Mouse (Mus musculus) heart, adult 9 months (tissue): ENCODE data around the gene Arhgef10l.

Experiments
- DNase-seq, 2 experiments: peaks; one replicate each; pipeline ENCODE4 v3.0.0; 2022; ENCODE audit warnings: low spot score in 2 of 2

Gene Arhgef10l

GRCm38 (mm10) chr4:140661406-140662022 lies 4.3 kb downstream of the Arhgef10l start:
- no peak for DNase-seq

DNA sequence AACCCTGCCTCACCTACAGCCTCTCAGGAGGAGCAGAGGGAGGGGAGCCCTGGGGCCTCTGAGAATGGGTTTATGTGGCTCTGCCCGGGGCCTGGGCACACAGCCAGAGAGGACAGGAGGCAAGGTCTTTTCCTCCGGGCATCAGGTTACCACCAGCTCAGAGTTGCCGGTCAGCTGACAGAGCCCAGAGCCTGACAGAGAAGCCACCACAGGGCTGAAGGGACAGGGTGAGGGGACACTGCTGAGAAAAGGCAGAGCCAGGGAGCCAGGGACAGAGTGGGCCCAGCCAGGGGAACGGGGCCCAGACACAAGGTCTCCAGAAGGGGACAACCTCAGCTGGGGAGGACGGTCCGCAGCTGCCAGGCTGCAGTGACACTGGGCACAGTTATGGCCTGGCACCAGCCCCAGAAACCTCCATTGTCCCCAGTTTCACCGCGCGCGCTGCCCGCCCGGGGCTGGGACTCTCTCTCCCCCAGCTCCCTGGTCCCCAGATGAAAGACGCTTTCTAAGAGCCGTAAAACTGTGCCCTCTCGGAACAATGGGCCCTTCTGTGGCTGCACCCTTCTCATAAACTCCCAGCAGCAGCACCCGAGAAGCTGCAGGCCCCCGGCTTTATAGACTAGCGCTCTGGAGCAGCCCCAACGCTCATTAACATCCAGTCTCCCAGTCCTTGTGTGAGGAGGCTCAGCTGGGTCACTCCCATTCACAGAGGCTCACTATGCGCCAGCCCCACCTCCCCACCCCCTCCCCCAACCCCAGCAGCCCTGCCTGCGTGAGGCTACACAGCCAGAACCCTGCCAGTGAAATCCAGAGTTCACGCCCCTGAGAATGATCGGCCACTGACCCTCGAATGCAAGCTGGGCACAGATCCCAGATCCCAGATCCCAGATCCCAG lies 7.9 kb downstream of the Arhgef10l start:
- peak; percentile 79 to 82 for DNase-seq

- no peak for DNase-seq
Observed at GRCm38 (mm10) chr4:140656529-140656928, 9.3 kb downstream of the Arhgef10l start.

GRCm38 (mm10) chr4:140654798-140655197 lies 11.0 kb downstream of the Arhgef10l start:
- no peak for DNase-seq

- no peak for DNase-seq
Observed at GRCm38 (mm10) chr4:140653835-140654583, 11.8 kb downstream of the Arhgef10l start.

GRCm38 (mm10) chr4:140649731-140650130 lies 16.1 kb downstream of the Arhgef10l start:
- DNase-seq: no peak

- no peak for DNase-seq
Observed at GRCm38 (mm10) chr4:140649207-140649591, 16.6 kb downstream of the Arhgef10l start.

- peak in 1 of 2 experiments; percentile 38 for DNase-seq
Observed at GRCm38 (mm10) chr4:140648443-140649206, 17.2 kb downstream of the Arhgef10l start.

DNA sequence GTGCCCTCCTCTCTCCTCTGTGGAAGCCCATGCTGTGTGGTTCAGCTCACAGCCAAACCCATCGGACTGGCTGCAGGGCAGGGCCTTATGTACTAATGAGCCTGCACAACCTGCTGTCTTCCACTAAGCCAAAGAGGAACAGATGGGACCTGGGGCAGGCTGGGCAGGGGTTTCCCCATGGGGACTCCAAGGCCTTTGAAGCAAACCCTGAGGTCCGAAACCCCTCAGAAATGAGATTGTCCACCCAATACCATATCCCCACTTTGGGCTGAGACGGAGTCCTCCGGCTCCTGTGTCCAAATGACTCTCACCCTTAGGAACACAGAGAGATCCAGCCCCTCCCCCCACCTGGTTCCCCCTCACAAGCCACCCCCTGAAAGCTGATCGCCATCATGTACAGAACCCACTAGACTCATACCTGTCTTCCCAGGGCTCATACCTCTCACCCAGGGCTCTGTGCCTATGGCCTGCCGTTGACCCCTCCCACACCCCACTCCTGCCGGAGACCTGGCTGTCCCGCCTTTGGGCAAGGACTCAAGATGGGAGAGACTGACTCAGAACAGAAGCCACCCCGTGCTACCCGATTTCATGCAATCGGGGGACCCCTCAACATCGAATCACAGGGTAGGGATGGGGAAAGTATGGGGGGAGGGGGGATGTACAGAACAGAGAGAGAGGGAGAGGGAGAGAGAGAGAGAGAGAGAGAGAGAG lies 17.9 kb downstream of the Arhgef10l start:
- DNase-seq: no peak

DNA sequence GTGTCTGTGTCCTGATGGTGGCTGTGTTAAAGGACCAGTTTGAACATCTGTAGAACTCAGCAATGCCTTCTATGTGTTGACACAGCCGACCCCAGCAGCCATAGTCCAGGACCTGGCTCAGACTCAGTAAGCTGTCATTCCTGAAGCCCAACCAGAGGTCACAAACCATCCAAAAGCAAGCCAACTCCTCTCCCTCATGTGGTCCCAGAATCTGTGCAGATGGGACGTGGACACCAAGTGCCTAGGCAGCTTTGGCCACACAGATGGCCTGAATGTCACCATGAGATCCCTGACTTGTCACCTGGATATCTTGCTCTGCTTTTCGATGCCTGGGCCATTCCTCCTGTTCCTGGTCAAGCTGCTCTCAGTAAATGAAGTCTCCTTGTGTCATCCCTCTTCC lies 20.2 kb downstream of the Arhgef10l start:
- no peak for DNase-seq

GRCm38 (mm10) chr4:140644701-140645100 lies 21.1 kb downstream of the Arhgef10l start:
- no peak for DNase-seq

GRCm38 (mm10) chr4:140644276-140644675 lies 21.5 kb downstream of the Arhgef10l start:
- DNase-seq: no peak

GRCm38 (mm10) chr4:140642378-140642777 lies 23.4 kb downstream of the Arhgef10l start:
- no peak for DNase-seq

DNA sequence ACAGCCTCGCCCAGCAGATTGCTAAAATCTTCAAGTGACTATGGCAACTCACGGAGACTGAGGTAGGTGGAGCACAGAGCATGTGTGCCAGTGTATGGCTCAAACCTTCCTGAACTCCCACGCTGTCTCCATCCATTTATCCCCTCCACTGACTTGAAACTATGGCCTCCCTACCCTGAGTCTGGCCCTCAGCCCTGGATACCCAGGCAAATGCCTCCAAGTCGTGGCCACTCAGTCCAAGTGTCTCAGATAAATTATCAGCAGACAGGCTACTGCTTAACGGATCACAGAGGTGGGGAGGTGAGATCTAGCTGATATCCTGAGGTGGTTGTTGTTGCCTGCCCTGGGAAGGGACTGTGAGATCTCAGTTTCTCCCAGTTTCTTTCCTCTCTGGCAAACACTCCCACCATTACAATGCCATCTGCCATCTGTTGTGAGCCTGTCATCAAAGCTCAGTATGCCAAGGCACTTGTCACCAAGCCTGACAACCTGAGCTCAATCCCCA lies 24.3 kb downstream of the Arhgef10l start:
- no peak for DNase-seq

DNA sequence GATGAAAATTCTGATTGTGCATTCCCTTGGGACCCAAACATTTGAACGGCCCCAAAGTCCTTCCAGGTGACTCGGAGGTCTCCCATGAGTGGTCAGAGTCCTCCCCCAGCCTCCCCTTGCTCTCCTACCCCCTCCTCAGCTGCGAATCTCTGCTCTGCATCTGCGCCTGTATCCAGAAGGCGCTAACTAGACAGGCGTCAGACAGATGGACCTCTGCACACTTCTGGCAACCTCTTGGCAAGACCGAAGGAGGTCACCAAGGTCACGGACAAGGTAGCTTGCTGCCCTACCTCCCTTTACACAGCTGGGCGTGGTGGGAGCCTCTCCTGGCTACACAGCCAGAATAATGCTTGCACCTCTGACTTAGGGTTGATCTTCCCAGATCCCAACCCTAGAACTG lies 25.1 kb downstream of the Arhgef10l start:
- no peak for DNase-seq

GRCm38 (mm10) chr4:140640242-140640523 lies 25.6 kb downstream of the Arhgef10l start:
- DNase-seq: no peak

DNA sequence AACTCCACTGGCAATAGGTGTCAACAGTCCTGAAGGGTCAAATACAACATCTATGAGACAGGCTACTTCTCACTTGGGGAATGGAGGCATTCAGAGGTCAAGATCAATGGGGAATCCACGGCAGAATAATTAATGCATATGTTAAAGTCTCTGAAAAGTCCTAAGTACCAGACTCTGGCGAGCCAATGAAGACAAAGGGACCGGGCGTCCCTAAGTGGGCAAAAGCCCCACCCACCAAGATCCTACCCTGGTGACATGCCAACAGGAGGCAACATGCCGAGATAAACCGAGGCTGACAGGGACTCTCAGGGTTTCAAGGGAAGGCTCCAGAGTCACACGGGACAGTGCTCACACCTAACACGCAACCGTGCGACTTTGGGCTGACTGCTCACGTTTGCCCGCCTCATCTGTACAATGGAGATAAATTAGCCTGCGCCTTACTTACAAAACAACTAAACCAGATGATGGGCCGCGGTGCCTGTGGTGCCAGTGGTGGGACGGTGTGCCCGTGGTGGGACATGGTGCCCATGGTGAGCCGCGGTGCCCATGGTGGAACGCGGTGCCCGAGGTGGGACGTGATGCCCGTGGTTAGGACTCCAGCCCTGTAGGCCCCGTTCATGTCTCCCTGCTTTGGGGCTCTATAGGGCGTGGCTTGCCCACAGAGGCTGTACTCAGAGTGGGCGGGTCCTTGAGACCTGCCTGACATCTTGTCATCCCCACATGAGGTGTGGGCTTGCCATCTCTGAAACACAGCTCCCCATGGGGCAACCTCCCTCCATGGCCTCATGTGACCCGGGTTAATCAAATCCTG lies 26.2 kb downstream of the Arhgef10l start:
- DNase-seq: no peak

DNA sequence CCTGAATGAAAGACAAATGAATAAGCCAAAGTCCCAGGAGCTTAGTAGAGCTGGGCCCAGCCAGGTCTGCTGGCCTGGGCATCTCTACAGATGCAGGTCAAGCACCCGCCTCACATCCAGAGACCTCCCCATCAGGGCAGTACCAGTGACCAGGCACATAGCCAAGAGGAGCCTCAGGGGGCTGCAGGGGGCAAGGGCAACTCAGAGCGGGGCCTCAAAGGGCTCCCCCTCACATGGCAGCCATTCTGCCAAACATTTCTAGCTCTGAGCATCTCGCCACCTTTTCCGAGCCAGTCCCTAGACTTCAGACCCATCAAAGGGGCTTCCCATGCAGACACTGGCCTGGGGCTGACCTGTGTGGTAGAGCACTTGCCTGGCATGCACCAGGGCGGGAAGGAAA lies 27.2 kb downstream of the Arhgef10l start:
- DNase-seq: no peak

DNA sequence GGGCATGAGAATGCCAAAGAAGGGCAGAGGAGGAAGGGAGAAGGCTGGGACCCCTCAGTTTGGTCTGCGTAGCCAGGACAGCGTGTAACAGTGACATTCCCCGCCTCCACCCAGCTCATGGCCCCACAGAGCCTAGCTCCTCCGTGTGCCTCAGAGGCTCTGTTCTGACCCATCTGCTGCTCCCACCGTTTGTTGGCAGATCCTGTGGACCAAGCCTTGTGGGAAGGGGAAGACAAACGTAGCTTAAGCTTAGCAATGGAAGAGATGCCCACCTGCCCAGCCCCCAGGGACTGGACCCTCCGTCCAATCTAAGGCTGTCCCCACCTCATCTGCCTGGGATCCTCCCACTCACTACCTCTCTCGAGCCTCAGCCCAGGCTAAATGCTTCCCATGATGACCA lies 28.5 kb downstream of the Arhgef10l start:
- DNase-seq: no peak

DNA sequence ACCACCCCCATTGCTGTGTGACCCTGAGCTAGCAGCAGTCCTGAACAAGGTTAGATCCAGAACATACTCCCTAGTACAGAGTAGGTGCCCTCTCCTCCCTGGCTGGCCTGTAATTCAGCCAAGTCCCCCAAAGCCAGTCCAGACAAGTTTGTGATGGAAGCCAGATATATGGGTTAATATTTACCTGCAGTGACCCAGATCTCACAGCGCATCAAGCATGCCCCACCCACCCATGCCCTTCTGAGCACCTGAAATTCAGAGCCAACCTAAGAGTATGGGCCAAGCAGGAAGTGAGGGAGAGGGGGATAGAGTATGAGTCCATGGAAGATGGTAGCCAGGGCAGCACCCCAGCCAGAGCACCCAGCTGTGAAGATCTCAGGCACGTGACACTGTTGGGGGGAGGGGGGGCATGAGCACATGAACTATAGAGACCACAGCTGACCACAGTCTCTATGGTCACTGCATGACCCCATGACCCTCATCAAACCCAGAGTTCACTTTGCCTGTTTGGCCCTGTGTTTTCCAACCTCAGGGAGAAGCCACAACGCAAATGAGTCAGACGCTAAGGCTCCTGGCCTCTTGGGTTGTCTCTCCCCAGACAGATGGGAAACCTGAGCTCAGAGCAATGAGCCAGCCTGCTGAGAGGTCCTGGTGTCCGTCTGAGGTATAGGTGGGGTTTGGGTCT lies 29.4 kb downstream of the Arhgef10l start:
- no peak for DNase-seq
